Mouse (Mus musculus) stomach, embryonic 16.5 days (tissue): ENCODE results near the gene Dyx1c1. TPM values are rescaled to one million over a fixed set of nuclear protein-coding genes. Genes with fewer than 3 reads are reported as not detected.

Experiments
- microRNA-seq: library from miRNA; unstranded; fragments of <30 nt; microRNA quantifications from one replicate; pipeline ENCODE4, GENCODE M21; 2016
- polyA plus RNA-seq: library from polyadenylated mRNA; unstranded; fragments of >200 nt; fragmentation: Nextera tagmentation; extraction: Ambion mirVana; gene quantifications from 2 replicates; pipeline ENCODE4 v1.2.1, GENCODE M21; 2015

The Dyx1c1 gene
- polyA plus RNA-seq, 1 experiment from 2014 or later, result 0.77 TPM

Small RNA genes lying within 50 kb of the gene (microRNA-seq; reads per million reads assigned to microRNA genes)
- not detected for gene Gm27353

Other genes starting within 250 kb of the Dyx1c1 start
- gene Prtg, start 151.9 kb upstream of the Dyx1c1 start, polyA plus RNA-seq, result 0.25 and 0.31 TPM in 2 replicates
- 2.5 and 2.8 TPM in 2 replicates for gene Pygo1, start 33.1 kb upstream of the Dyx1c1 start, polyA plus RNA-seq
- not detected in 2 replicates for gene Gm44503, start 67 bp downstream of the Dyx1c1 start, polyA plus RNA-seq
- gene Ccpg1os, start 26.6 kb downstream of the Dyx1c1 start, polyA plus RNA-seq, result 11.2 and 11.7 TPM in 2 replicates
- gene Ccpg1, start 26.6 kb downstream of the Dyx1c1 start, polyA plus RNA-seq, result 36.8 and 38.6 TPM in 2 replicates
- 15.6 and 18.7 TPM in 2 replicates for gene Pigb, start 81.6 kb downstream of the Dyx1c1 start, polyA plus RNA-seq
- gene Rab27a, start 86.1 kb downstream of the Dyx1c1 start, polyA plus RNA-seq, result 23.3 and 27.7 TPM in 2 replicates
- gene Khdc3, start 143.1 kb downstream of the Dyx1c1 start, polyA plus RNA-seq, result 0.10 and 0.40 TPM in 2 replicates
- gene Gm20509, start 143.7 kb downstream of the Dyx1c1 start, polyA plus RNA-seq, result not detected in 2 replicates
- 85.1 and 90.5 TPM in 2 replicates for gene Rsl24d1, start 154.6 kb downstream of the Dyx1c1 start, polyA plus RNA-seq